Mouse (Mus musculus) small intestine, adult 2 months (tissue): ENCODE data around the gene Vav2. TPM values are rescaled to one million over a fixed set of nuclear protein-coding genes. Genes with fewer than 3 reads are reported as not detected.

Experiments
- H3K27ac ChIP-seq: fragments of 200-500 bp; 2 replicates; pipeline ENCODE4 v1.5.1; 2012; ENCODE audit warnings: low read depth, low read length, control low read depth, inconsistent platforms; ENCODE audit not compliant: insufficient read depth
- H3K27me3 ChIP-seq: fragments of 200-500 bp; 2 replicates; pipeline ENCODE4 v1.6.1; 2012; ENCODE audit warnings: mild to moderate bottlenecking, moderate library complexity, low read length, inconsistent platforms; ENCODE audit not compliant: control insufficient read depth, insufficient read depth
- H3K36me3 ChIP-seq: fragments of 200-500 bp; 2 replicates; pipeline ENCODE4 v1.6.1; 2012; ENCODE audit warnings: mild to moderate bottlenecking, low read length, control low read depth, inconsistent platforms; ENCODE audit not compliant: control insufficient read depth, insufficient read depth
- H3K4me1 ChIP-seq: fragments of 200-500 bp; 2 replicates; pipeline ENCODE4 v1.6.1; 2012; ENCODE audit warnings: low read length, inconsistent platforms, mixed read lengths; ENCODE audit not compliant: control insufficient read depth, insufficient read depth, insufficient read length
- H3K4me3 ChIP-seq: fragments of 200-500 bp; 2 replicates; pipeline ENCODE4 v1.5.1; 2012; ENCODE audit warnings: low read depth, mild to moderate bottlenecking, control low read depth, inconsistent platforms, low read length, moderate library complexity
- CTCF ChIP-seq: fragments of 200-500 bp; IDR thresholded peaks from 2 replicates; pipeline ENCODE4 v1.5.1; 2012; ENCODE audit warnings: low read depth, mild to moderate bottlenecking, control low read depth, inconsistent platforms, low read length, moderate library complexity, mixed read lengths; ENCODE audit not compliant: insufficient replicate concordance, insufficient read length; ENCODE audit errors: extremely low read depth
- POLR2A ChIP-seq: fragments of 200-500 bp; IDR thresholded peaks from 2 replicates; pipeline ENCODE4 v1.6.1; 2012; ENCODE audit warnings: low read depth, mild to moderate bottlenecking, control low read depth, inconsistent platforms, low read length, moderate library complexity
- WGBS: fragments of 180-500 bp; shearing (Covaris S2); methylation state at CpG from one replicate; pipeline ENCODE4 v1.1.7; 2018; 5-methylcytosine and 5-hydroxymethylcytosine counted together
- polyA plus RNA-seq: library from polyadenylated mRNA; depleted of rRNA; stranded (reverse); fragments of >200 nt; gene quantifications from 2 replicates; pipeline ENCODE4 v1.2.3, GENCODE M21; 2012

Gene Vav2
- polyA plus RNA-seq, 1 experiment, result 59.5 TPM

DNA sequence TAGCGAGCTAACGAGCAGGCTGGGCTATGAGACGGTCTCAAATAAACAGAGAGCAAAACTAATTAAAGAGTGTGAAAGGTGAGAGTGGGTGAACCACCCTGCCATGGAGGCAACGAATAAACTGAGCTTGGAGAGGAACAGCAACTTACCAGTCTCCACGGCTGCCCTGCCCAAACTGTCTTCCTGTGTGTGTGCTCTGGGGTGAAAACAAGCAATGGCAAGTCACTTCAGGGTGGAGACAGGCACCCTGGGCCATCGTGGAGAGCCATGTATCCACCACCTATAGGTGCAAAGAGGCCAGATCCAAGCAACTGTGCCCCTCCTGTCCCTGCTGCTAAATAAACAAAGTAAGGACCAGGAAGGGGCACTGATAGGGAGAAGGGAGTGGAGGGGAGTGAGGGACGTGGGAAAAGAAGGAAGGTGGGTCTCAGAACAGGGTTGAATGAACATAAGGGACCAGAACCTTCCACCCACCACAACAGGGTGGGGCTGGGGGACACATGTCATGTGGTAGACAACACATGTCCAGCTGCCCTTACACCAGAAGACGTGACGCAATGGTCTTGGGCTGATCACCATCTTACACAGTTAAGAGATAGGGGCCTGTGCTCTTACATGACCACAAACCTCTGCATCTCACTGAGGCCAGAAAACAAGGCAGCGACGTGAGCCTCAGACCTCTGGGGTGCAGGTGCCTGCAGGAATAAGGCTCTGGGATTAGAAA is 11.6 kb downstream of the Vav2 start:
- 31% methylated on average over 11 of the region's 11 CpGs for WGBS
- TF ChIP-seq POLR2A (no peak), CTCF (no peak)
- Histone ChIP-seq H3K4me3 (no peak overlapping the region), H3K27ac (peak overlapping the region; percentile 3; the same call in 1 of the 2 replicates), H3K27me3 (no peaks in the 10 kb centered on the region), H3K4me1 (peaks cover 73% of the 10 kb centered on the region), H3K36me3 (no peaks in the 10 kb centered on the region)

DNA sequence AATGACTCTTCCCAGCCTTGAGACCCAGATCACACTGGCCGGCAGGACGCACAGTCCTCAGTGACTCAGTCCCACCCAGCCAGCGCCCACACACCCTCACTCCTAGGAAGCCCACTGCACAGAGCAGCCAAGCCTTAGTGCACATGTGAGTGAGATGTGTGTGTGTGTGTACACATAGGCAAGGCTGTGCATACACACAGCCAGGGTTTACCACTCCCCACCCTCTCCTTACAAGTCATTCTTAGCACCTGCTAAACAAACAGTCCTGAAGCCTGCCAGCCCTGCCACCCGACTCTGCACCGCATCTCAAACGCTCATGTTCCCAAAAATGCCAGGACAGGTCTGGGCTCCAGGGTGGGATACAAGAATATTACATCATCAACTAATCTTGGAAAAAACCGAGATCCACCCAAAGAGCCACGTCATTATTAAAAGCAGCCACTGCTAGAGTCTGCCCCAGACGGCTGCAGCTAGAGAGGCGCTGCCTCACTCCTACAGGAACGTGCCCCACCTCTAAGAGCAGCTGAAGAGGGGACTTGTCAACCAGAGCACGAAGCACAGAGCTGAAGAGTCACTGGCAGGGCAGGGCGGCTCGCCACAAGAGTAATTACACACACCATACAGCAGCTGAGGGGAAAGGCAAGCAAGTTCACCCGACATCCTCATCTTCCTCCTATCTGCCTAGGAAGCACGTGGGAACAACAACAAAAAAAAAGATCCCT is 12.7 kb downstream of the Vav2 start:
- 21% methylated on average over 16 of the region's 16 CpGs for WGBS
- H3K4me1 ChIP-seq, result peaks cover 68% of the 10 kb centered on the region

DNA sequence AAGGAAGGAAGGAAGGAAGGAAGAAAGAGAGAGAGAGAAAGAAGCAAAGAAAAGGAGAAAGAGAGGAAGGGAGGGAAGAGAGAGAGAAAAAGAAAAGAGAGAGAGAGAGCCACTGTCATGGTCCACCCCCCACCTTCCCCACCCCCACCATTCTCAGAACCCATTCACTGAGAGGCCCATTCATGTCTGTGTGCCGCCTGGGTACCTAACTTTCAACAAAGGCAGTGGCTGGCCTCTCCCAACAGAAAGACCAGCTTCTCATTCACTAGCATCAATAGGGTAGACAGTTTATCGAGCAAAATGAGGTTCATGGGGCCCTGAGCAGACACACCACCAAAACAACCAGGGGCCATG is 13.3 kb downstream of the Vav2 start:
- Histone ChIP-seq H3K4me1 (peaks cover 62% of the 10 kb centered on the region), H3K27me3 (no peaks in the 10 kb centered on the region), H3K27ac (no peak overlapping the region), H3K4me3 (no peak overlapping the region), H3K36me3 (no peaks in the 10 kb centered on the region)
- TF ChIP-seq CTCF, result no peak
- TF ChIP-seq POLR2A, result no peak
- WGBS, result 61% methylated on average over 2 of the region's 2 CpGs

More for the DNA sequence above, 12.7 kb downstream of the Vav2 start:
- peak overlapping the region; percentile 3; the same call in 1 of the 2 replicates for H3K27ac ChIP-seq
- no peaks in the 10 kb centered on the region for H3K27me3 ChIP-seq
- no peak overlapping the region for H3K4me3 ChIP-seq
- H3K36me3 ChIP-seq, result no peaks in the 10 kb centered on the region
- TF ChIP-seq POLR2A (no peak), CTCF (no peak)

DNA sequence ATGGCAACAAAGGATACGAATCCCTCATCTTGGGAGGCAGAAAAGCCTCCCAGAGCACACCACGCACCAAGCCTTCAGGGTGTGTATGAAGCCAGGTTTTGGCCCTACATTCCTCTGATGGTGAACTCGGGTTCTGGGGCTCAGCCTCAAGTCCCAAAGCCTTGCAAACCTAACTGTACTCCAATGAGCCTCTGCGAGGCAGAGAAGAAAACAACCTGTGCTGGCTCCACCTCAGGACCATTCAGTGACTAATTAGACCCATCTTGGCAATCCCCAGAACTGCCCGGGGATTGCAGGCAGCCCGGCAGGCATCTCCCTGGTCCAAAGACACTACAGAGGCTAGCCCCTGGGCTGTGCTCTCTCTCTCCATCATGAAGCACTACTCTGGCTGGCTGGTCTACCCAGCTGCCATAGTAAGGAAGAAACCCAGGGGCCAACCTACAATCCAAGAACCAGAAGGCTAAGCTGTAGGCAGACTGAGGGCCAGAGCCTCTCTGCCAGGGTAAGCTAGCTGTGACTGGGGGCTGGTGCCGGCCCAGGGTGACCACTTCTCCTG is 14.5 kb downstream of the Vav2 start:
- Histone ChIP-seq H3K27me3 (no peaks in the 10 kb centered on the region), H3K4me1 (peaks cover 54% of the 10 kb centered on the region), H3K36me3 (no peaks in the 10 kb centered on the region), H3K4me3 (no peak overlapping the region), H3K27ac (peak overlapping the region; percentile 44; the same call in 1 of the 2 replicates)
- WGBS, result 25% methylated on average over 7 of the region's 7 CpGs
- TF ChIP-seq CTCF (no peak), POLR2A (no peak)

DNA sequence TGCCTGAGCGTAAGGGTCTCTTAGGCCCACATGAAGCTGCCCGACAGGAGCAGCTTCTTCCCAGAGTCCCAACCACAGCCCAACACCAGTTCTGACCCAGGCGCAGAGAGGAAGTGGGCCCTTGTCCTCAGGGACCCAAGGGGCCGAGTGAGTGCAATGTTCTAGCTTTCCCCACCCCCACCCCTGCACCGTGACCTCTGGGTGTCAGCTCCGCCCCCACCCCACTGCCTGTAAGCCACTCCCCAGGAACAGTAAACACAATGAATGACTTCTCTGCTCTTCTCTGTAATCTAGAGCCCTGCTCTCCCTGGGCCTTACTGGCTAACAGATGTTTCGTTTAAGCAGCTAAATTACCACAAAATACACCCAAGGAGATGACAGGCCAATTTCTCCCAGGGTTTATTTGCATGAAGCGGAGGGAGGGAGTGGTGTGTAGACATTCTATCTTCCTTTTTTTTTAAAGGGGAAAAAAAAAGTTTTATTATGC is 15.1 kb downstream of the Vav2 start:
- Histone ChIP-seq H3K36me3 (no peaks in the 10 kb centered on the region), H3K4me3 (no peak overlapping the region), H3K27ac (peak overlapping the region; percentile 50), H3K4me1 (peaks cover 53% of the 10 kb centered on the region), H3K27me3 (no peaks in the 10 kb centered on the region)
- TF ChIP-seq POLR2A (no peak), CTCF (no peak)
- 29% methylated on average over 8 of the region's 8 CpGs for WGBS

DNA sequence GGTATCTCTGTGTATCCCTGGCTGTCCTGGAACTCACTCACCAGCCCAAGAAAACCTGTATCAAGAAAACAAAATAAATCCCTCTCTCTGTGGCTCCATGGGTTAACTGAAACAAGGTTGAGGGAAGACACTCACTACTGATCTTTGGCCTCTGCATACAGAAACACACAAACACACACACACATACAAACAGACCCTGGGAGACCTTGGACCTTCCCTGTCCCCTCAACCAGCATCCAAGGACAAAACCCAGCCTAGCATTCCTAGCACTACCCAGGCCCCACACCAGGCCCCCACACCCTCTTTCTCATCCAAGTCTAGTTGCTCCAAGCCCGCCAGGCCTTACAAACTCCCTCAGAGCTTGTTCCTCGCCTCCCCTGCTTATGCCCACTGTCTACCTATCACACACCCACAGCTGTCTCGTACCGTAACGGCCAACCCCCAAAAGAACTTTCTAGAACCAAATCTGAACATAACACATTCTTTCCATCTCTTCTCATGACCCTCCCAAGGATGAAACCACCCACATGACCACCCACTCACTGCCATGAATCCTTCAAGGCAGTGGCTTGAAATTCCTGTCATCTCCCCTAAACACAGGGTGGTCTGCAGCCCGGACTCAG is 16.2 kb downstream of the Vav2 start:
- H3K4me1 ChIP-seq, result peaks cover 48% of the 10 kb centered on the region
- TF ChIP-seq CTCF (no peak), POLR2A (no peak)
- H3K27ac ChIP-seq, result 0 out of 2 replicates have a peak overlapping the region, but pooled peaks have one; percentile 50
- WGBS, result 78% methylated on average over 6 of the region's 6 CpGs
- H3K4me3 ChIP-seq, result no peak overlapping the region
- no peaks in the 10 kb centered on the region for H3K36me3 ChIP-seq
- no peaks in the 10 kb centered on the region for H3K27me3 ChIP-seq

DNA sequence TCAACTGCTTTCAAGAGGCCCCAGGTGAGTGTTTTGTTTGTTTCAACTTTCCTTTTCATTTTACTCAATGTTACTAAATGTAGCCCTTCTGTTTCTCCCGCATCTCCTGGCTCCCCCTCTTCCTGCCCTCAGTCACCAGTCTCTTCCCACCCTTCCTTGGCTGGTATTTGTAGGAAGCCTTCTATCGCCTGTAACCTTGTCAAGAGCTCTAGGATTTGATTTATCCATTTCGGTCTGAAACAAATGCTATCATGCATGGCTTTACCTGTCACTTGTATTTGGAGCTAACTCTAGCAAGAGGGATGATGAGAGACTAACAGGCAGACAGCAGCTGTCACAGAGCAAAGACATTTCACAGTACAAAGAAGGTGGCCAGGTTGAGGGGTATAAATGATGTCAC is 18.6 kb downstream of the Vav2 start:
- Histone ChIP-seq H3K4me1 (peaks cover 46% of the 10 kb centered on the region), H3K27me3 (no peaks in the 10 kb centered on the region), H3K4me3 (no peak overlapping the region), H3K27ac (no peak overlapping the region), H3K36me3 (no peaks in the 10 kb centered on the region)
- WGBS, result 78% methylated on average over 3 of the region's 3 CpGs
- no peak for TF ChIP-seq POLR2A
- TF ChIP-seq CTCF, result no peak
